Mouse (Mus musculus) liver, adult 2 months (tissue): Measurements from ENCODE around the gene Erv3. TPM values are rescaled to one million over a fixed set of nuclear protein-coding genes. Genes with fewer than 3 reads are reported as not detected.

Experiments
- DNase-seq: peaks from one replicate; pipeline ENCODE4 v3.0.0-alpha.2; 2011; ENCODE audit warnings: low read depth, low spot score; ENCODE audit errors: extremely low read depth
- H3K27ac ChIP-seq: fragments of 200-500 bp; replicated peaks from 2 replicates; pipeline ENCODE4 v1.5.1; 2012; ENCODE audit warnings: low read depth, mild to moderate bottlenecking, control low read depth, inconsistent platforms, low read length; ENCODE audit not compliant: insufficient read depth
- H3K27me3 ChIP-seq: fragments of 200-500 bp; 2 replicates; pipeline ENCODE4 v1.6.1; 2012; ENCODE audit warnings: mild to moderate bottlenecking, moderate library complexity, low read length, inconsistent platforms; ENCODE audit not compliant: control insufficient read depth, insufficient read depth
- H3K36me3 ChIP-seq: fragments of 200-500 bp; 2 replicates; pipeline ENCODE4 v1.6.1; 2012; ENCODE audit warnings: low read length, inconsistent platforms; ENCODE audit not compliant: control insufficient read depth, insufficient read depth
- H3K4me1 ChIP-seq: fragments of 200-500 bp; 2 replicates; pipeline ENCODE4 v1.6.1; 2011; ENCODE audit warnings: low read length; ENCODE audit not compliant: control insufficient read depth, insufficient read depth
- H3K4me3 ChIP-seq: fragments of 200-500 bp; 2 replicates; pipeline ENCODE4 v1.5.1; 2011; ENCODE audit warnings: low read depth, mild to moderate bottlenecking, control low read depth, low read length, moderate library complexity; ENCODE audit not compliant: insufficient read depth
- H3K79me2 ChIP-seq: fragments of 200-500 bp; 2 replicates; pipeline ENCODE4 v1.6.1; 2012; ENCODE audit warnings: inconsistent platforms, mild to moderate bottlenecking, low read length, moderate library complexity; ENCODE audit not compliant: control insufficient read depth, insufficient read depth
- H3K9ac ChIP-seq: fragments of 200-500 bp; 2 replicates; pipeline ENCODE4 v1.6.1; 2012; ENCODE audit warnings: low read depth, mild to moderate bottlenecking, control low read depth, inconsistent platforms, low read length
- CTCF ChIP-seq: fragments of 200-500 bp; IDR thresholded peaks from 2 replicates; pipeline ENCODE4 v1.5.1; 2011; ENCODE audit warnings: low read depth, low read length, control low read depth
- POLR2A ChIP-seq: fragments of 200-500 bp; IDR thresholded peaks from 2 replicates; pipeline ENCODE4 v1.6.1; 2011; ENCODE audit warnings: low read length, control low read depth; ENCODE audit not compliant: insufficient read depth; ENCODE audit errors: extremely low read depth
- whole genome bisulfite sequencing: fragments of 180-500 bp; shearing (Covaris S2); methylation state at CpG from one replicate; pipeline ENCODE4 v1.1.7; 2018; 5-methylcytosine and 5-hydroxymethylcytosine counted together
- polyA plus RNA-seq: library from polyadenylated mRNA; depleted of rRNA; stranded (reverse); fragments of >200 nt; gene quantifications from 2 replicates; pipeline ENCODE4 v1.2.3, GENCODE M21; 2012
- total RNA-seq: library from RNA; depleted of rRNA; stranded (reverse); fragments of >200 nt; gene quantifications from 2 replicates; pipeline ENCODE4 v1.2.3, GENCODE M21; 2014

The Erv3 gene
- total and polyA plus RNA-seq, 2 experiments = not detected

- WGBS = 74% methylated on average over 3 of the region's 3 CpGs
- no peak overlapping the region for H3K4me3 ChIP-seq
Measured at GRCm38 (mm10) chr2:131862617-131863275, 3.2 kb upstream of the Erv3 start.

DNA sequence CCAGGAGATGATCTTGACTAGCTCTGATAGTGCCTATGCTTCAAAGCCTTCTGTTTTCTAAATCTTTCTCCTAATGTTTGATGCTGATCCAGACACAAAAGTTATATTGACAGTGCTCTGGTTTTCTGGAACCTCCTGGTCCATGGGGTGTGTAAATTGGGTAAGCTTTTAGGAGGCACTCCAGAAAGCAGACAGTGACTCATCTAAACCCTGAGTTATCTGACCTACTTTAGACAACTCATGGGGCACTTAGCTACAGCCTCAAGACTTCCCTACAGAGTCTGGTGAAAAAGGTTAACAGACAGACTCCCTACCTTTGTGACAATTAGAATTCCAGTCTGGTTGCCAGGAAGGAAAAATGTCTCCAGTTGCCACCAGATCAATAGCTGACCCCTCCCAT is 1.7 kb downstream of the Erv3 start:
- no peaks in the 10 kb centered on the region for H3K36me3 ChIP-seq
- H3K27ac ChIP-seq = no peak overlapping the region
- H3K4me1 ChIP-seq = no peaks in the 10 kb centered on the region
- no peak for DNase-seq
- TF ChIP-seq POLR2A = no peak
- TF ChIP-seq CTCF = no peak
- H3K79me2 ChIP-seq = no peaks in the 10 kb centered on the region
- no peak overlapping the region for H3K9ac ChIP-seq
- H3K27me3 ChIP-seq = no peaks in the 10 kb centered on the region
- H3K4me3 ChIP-seq = no peak overlapping the region

More at GRCm38 (mm10) chr2:131862617-131863275, 3.2 kb upstream of the Erv3 start:
- Histone ChIP-seq H3K79me2 (no peaks in the 10 kb centered on the region), H3K4me1 (no peaks in the 10 kb centered on the region; the same call in 1 of the 2 replicates), H3K36me3 (no peaks in the 10 kb centered on the region), H3K27ac (no peak overlapping the region), H3K9ac (no peak overlapping the region), H3K27me3 (no peaks in the 10 kb centered on the region)
- no peak for DNase-seq
- TF ChIP-seq POLR2A (no peak), CTCF (no peak)

DNA sequence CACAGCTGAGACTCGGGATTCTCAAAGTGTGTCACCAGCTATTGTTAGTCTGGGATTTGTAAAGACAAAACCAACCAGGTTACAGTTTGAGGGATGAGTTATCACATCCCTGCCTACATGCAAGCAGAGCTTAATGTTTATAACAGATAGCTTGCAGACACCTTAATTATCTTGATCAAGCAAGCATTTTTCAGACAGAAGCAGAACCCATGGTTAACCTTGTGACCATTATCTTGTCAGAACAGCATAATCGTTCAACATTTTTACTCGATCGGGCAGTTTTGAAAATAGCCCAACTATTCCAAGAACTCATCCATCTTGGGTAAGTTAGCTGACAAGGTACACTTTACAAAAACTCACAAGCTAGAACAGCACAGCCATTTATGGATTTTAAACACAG is 5.8 kb downstream of the Erv3 start:
- 79% methylated on average over 4 of the region's 4 CpGs for WGBS
- DNase-seq = no peak
- Histone ChIP-seq H3K27ac (no peak overlapping the region), H3K4me1 (no peaks in the 10 kb centered on the region), H3K79me2 (no peaks in the 10 kb centered on the region), H3K36me3 (no peaks in the 10 kb centered on the region), H3K9ac (no peak overlapping the region), H3K4me3 (no peak overlapping the region), H3K27me3 (no peaks in the 10 kb centered on the region)
- TF ChIP-seq POLR2A = no peak
- TF ChIP-seq CTCF = no peak

GRCm38 (mm10) chr2:131851333-131852092 is 8.0 kb downstream of the Erv3 start:
- Histone ChIP-seq H3K27me3 (no peaks in the 10 kb centered on the region), H3K27ac (no peak overlapping the region), H3K9ac (no peak overlapping the region), H3K79me2 (no peaks in the 10 kb centered on the region), H3K36me3 (no peaks in the 10 kb centered on the region), H3K4me1 (no peaks in the 10 kb centered on the region), H3K4me3 (no peak overlapping the region)
- TF ChIP-seq CTCF (no peak), POLR2A (no peak)
- no peak for DNase-seq
- WGBS = 88% methylated on average over 12 of the region's 12 CpGs

- no peak for TF ChIP-seq CTCF
- TF ChIP-seq POLR2A = no peak
- no peak overlapping the region for H3K27ac ChIP-seq
- no peaks in the 10 kb centered on the region for H3K4me1 ChIP-seq
- no peaks in the 10 kb centered on the region for H3K79me2 ChIP-seq
- no peak for DNase-seq
- H3K4me3 ChIP-seq = no peak overlapping the region
- H3K36me3 ChIP-seq = no peaks in the 10 kb centered on the region
- H3K9ac ChIP-seq = no peak overlapping the region
- WGBS = 93% methylated on average over 4 of the region's 4 CpGs
- H3K27me3 ChIP-seq = no peaks in the 10 kb centered on the region
Measured at GRCm38 (mm10) chr2:131850047-131850446, 9.5 kb downstream of the Erv3 start.
